Mouse (Mus musculus): ENCODE data around the gene Cbfa2t2. TPM values are rescaled to one million over a fixed set of nuclear protein-coding genes. Genes with fewer than 3 reads are reported as not detected.

Cbfa2t2 gene
- polyA plus RNA-seq, 1 experiment from 2014 or later, result 8.4 TPM

DNA sequence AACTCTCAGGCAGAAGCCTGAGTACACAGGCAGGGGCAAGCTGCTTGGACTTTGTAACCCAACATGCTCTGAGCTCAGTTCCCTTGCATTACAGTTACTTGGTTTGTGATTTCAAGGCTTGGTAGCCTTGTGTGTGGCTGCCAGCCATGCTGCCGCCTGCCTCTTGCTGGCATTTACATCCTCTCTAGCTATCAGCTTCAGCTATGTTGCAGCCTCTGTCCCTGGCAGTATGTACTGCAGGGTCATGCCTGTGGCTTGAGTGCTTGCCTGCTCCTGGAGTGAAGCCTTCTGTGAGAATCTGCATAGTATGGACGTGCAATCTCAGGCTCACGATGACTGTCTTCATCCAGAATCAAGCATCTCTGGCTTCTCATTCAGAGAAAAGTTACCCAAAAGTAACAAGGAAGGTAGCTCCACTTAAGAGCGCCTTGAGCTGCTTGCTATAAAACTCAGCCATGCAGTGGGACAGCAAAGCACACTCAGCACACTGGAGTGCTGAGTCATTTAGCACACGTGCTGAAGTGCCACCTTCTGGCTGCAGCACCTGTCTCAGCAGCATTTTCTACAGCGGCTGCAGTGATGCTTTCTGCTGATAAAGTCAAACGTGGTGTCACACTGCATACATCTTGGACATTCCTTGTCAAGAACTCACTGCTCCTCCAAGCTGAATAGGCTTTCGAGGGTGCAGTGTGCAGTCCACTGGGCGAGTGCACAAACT is 71.4 kb downstream of the Cbfa2t2 start:
- no peak overlapping the region for H3K4me3 ChIP-seq (replicated peaks)
- no peaks in the 10 kb centered on the region for H3K9me3 ChIP-seq (replicated peaks)
- peaks cover 35% of the 10 kb centered on the region for H3K36me3 ChIP-seq
- peaks cover 12% of the 10 kb centered on the region for H3K4me1 ChIP-seq (replicated peaks)
- H3K27ac ChIP-seq, result 0 out of 2 replicates have a peak overlapping the region, but pooled peaks have one; percentile 0
- no peak overlapping the region for H3K4me2 ChIP-seq
- peak overlapping the region; percentile 19; the same call in 1 of the 2 replicates for H3K9ac ChIP-seq
- peak; percentile 9 for DNase-seq
- peak; percentile 74 for ATAC-seq (ENCODE audit: low read depth)
- H3K27me3 ChIP-seq, result no peaks in the 10 kb centered on the region
- 56% methylated on average over 9 of the region's 9 CpGs for WGBS (ENCODE audit: insufficient replicate concordance)

DNA sequence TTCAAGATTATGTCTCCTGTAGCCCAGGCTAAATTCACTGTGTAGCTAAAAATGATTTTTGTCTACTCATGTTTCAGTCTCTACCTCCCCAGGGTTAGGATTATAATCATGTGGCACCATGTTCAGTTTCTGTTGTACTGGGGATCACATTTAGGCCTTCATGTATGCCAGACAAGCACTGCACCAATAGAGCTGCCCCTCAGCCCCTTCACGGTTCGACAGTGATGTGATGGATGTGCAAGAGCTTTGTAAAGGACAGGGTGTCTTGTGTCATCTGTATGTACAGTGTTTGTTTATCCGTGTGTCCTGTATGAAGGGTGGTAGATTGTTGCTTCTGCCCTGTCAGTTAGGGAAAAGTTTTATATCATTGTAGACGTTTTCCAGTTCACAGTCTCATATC is 72.2 kb downstream of the Cbfa2t2 start:
- H3K4me3 ChIP-seq (replicated peaks), result no peak overlapping the region
- H3K9ac ChIP-seq, result no peak overlapping the region
- H3K36me3 ChIP-seq, result peaks cover 33% of the 10 kb centered on the region
- H3K27me3 ChIP-seq, result no peaks in the 10 kb centered on the region
- peaks cover 12% of the 10 kb centered on the region for H3K4me1 ChIP-seq (replicated peaks)
- DNase-seq (no peak), ATAC-seq (ENCODE audit: low read depth) (no peak)
- 0 out of 2 replicates have a peak overlapping the region, but pooled peaks have one; percentile 0 for H3K27ac ChIP-seq
- WGBS (ENCODE audit: insufficient replicate concordance), result 84% methylated on average over 4 of the region's 4 CpGs
- no peaks in the 10 kb centered on the region for H3K9me3 ChIP-seq (replicated peaks)
- no peak overlapping the region for H3K4me2 ChIP-seq

- no peak for ATAC-seq (ENCODE audit: low read depth)
Measured at GRCm38 (mm10) chr2:154510141-154510540, 73.9 kb downstream of the Cbfa2t2 start.

DNA sequence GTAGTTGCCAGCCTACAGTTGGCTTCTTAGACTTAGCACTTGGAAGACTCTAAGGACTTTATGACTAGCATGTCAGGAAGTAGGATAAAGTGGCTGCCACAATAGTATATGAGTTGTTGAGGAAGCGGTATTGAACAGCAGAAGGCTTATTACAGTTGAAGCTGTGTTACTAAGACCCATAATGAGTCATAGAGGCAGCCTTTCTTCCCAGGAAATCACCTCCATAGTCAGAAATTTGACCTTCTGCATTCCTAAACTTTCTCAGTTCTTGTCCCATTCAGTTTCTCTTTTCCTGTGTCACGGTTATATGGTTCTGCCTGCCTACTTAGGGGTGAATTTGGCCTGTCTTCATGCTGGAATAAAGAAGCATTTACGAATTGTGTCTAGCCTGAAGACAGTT is 80.7 kb downstream of the Cbfa2t2 start:
- Histone ChIP-seq H3K27me3 (no peaks in the 10 kb centered on the region), H3K36me3 (peaks cover 11% of the 10 kb centered on the region), H3K9me3 (replicated peaks) (no peaks in the 10 kb centered on the region), H3K4me1 (replicated peaks) (no peaks in the 10 kb centered on the region), H3K27ac (no peak overlapping the region), H3K4me2 (no peak overlapping the region), H3K4me3 (replicated peaks) (no peak overlapping the region), H3K9ac (no peak overlapping the region)
- WGBS (ENCODE audit: insufficient replicate concordance), result 75% methylated on average over 3 of the region's 3 CpGs
- ATAC-seq (ENCODE audit: low read depth) (no peak), DNase-seq (no peak)

More at GRCm38 (mm10) chr2:154510141-154510540, 73.9 kb downstream of the Cbfa2t2 start:
- Histone ChIP-seq H3K36me3 (peaks cover 25% of the 10 kb centered on the region), H3K9me3 (replicated peaks) (no peaks in the 10 kb centered on the region), H3K27me3 (no peaks in the 10 kb centered on the region), H3K4me2 (no peak overlapping the region), H3K27ac (no peak overlapping the region), H3K4me1 (replicated peaks) (peaks cover 12% of the 10 kb centered on the region), H3K4me3 (replicated peaks) (no peak overlapping the region), H3K9ac (no peak overlapping the region)
- no peak for DNase-seq
- 86% methylated on average over 3 of the region's 3 CpGs for WGBS (ENCODE audit: insufficient replicate concordance)

GRCm38 (mm10) chr2:154517424-154517823 is 81.1 kb downstream of the Cbfa2t2 start:
- Histone ChIP-seq H3K4me2 (no peak overlapping the region), H3K4me1 (replicated peaks) (no peaks in the 10 kb centered on the region), H3K4me3 (replicated peaks) (no peak overlapping the region), H3K36me3 (peaks cover 11% of the 10 kb centered on the region), H3K27ac (no peak overlapping the region), H3K9me3 (replicated peaks) (no peaks in the 10 kb centered on the region), H3K27me3 (no peaks in the 10 kb centered on the region), H3K9ac (no peak overlapping the region)
- no peak for ATAC-seq (ENCODE audit: low read depth)
- DNase-seq, result no peak
- WGBS (ENCODE audit: insufficient replicate concordance), result 77% methylated on average over 5 of the region's 5 CpGs

GRCm38 (mm10) chr2:154521449-154521848 is 85.2 kb downstream of the Cbfa2t2 start:
- Histone ChIP-seq H3K27me3 (no peaks in the 10 kb centered on the region), H3K9ac (no peak overlapping the region), H3K36me3 (peaks cover 38% of the 10 kb centered on the region), H3K9me3 (replicated peaks) (no peaks in the 10 kb centered on the region), H3K27ac (no peak overlapping the region), H3K4me3 (replicated peaks) (no peak overlapping the region), H3K4me1 (replicated peaks) (no peaks in the 10 kb centered on the region), H3K4me2 (no peak overlapping the region)
- DNase-seq (no peak), ATAC-seq (ENCODE audit: low read depth) (no peak)

DNA sequence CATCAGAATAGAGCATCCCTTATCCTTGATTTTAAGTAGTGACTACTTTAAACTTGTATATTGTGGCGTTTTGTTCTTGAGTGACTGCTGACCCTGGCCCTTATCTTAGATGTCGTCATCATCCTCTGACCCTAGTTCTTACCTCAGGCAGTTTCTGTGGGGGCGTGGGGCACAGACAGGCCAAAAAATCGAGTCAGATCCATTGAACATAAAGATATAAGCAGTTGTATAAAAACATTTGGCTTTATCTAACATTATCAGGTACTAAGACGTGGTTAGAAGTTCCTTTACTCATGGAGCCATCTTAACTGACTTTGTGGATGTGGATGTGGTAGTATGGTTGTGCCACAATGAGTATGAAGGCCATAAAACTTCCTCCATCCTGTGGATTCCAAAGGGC is 86.1 kb downstream of the Cbfa2t2 start:
- Histone ChIP-seq H3K27ac (no peak overlapping the region), H3K36me3 (peaks cover 43% of the 10 kb centered on the region), H3K4me1 (replicated peaks) (no peaks in the 10 kb centered on the region), H3K9me3 (replicated peaks) (no peaks in the 10 kb centered on the region), H3K4me3 (replicated peaks) (no peak overlapping the region), H3K4me2 (no peak overlapping the region), H3K9ac (no peak overlapping the region), H3K27me3 (no peaks in the 10 kb centered on the region)
- DNase-seq, result no peak
- WGBS (ENCODE audit: insufficient replicate concordance), result 50% methylated on average over 5 of the region's 5 CpGs
- no peak for ATAC-seq (ENCODE audit: low read depth)

- Histone ChIP-seq H3K4me2 (no peak overlapping the region), H3K9me3 (replicated peaks) (no peaks in the 10 kb centered on the region), H3K36me3 (peaks cover 47% of the 10 kb centered on the region), H3K4me3 (replicated peaks) (no peak overlapping the region), H3K9ac (no peak overlapping the region), H3K27me3 (no peaks in the 10 kb centered on the region), H3K4me1 (replicated peaks) (0 out of 2 replicates have a peak, but pooled peaks cover under 1% of the 10 kb centered on the region), H3K27ac (no peak overlapping the region)
- WGBS (ENCODE audit: insufficient replicate concordance), result 87% methylated on average over 2 of the region's 2 CpGs
- ATAC-seq (ENCODE audit: low read depth), result no peak
- no peak for DNase-seq
Measured at GRCm38 (mm10) chr2:154525285-154525684, 89.0 kb downstream of the Cbfa2t2 start.

DNA sequence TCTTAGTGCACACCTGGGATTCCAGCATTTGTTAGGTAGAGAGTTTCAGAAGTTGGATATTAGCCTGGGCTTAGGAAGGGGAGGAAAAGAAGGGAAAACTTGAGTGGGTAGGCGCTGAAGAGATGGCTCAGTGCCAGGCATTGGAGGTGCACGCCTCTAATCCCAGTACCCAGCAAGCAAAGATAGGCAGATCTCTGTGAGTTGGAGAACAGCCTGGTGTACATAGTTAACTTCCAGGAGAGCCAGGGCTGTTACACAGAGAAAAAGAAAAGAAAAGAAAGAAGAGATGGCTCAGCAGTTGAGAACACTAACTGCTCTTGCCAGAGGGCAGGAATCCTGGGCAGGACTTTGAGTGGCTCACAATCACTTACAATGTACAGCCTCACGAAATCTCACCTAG is 90.2 kb downstream of the Cbfa2t2 start:
- DNase-seq, result no peak
- H3K4me3 ChIP-seq (replicated peaks), result no peak overlapping the region
- WGBS (ENCODE audit: insufficient replicate concordance), result 76% methylated on average over 3 of the region's 3 CpGs
- no peak overlapping the region for H3K27ac ChIP-seq
- no peak overlapping the region for H3K9ac ChIP-seq
- H3K9me3 ChIP-seq (replicated peaks), result no peaks in the 10 kb centered on the region
- no peaks in the 10 kb centered on the region for H3K27me3 ChIP-seq
- 0 out of 2 replicates have a peak, but pooled peaks cover 7% of the 10 kb centered on the region for H3K4me1 ChIP-seq (replicated peaks)
- no peak overlapping the region for H3K4me2 ChIP-seq
- no peak for ATAC-seq (ENCODE audit: low read depth)
- peaks cover 55% of the 10 kb centered on the region for H3K36me3 ChIP-seq

GRCm38 (mm10) chr2:154532888-154533287 is 96.6 kb downstream of the Cbfa2t2 start:
- no peak for ATAC-seq (ENCODE audit: low read depth)
- no peaks in the 10 kb centered on the region for H3K27me3 ChIP-seq
- H3K9me3 ChIP-seq (replicated peaks), result no peaks in the 10 kb centered on the region
- no peak for DNase-seq
- H3K9ac ChIP-seq, result no peak overlapping the region
- no peak overlapping the region for H3K4me2 ChIP-seq
- H3K36me3 ChIP-seq, result peaks cover 53% of the 10 kb centered on the region
- H3K4me3 ChIP-seq (replicated peaks), result no peak overlapping the region
- WGBS (ENCODE audit: insufficient replicate concordance), result 54% methylated on average over 3 of the region's 3 CpGs
- no peak overlapping the region for H3K27ac ChIP-seq
- peaks cover 13% of the 10 kb centered on the region for H3K4me1 ChIP-seq (replicated peaks)

DNA sequence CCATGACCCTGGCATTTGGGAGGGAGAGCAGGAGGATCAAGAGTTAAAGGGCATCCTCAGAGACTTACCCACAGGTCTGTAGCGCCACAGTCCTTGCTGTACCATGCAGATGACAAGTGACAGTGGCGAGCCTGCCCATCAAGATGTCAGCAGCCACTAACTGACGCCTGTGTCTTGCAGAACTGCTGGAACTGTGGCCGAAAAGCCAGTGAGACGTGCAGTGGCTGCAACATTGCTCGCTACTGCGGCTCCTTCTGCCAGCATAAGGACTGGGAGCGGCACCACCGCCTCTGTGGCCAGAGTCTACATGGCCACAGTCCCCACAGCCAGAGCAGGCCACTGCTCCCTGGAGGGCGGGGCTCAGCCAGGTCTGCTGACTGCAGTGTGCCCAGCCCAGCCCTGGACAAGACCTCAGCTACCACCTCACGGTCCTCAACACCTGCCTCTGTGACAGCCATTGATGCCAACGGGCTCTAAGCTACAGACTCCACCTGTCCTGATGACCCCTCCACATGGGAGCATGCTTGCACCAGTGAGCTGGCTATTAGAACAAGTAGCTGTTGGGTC is 98.5 kb downstream of the Cbfa2t2 start:
- DNase-seq (no peak), ATAC-seq (ENCODE audit: low read depth) (no peak)
- H3K4me2 ChIP-seq, result no peak overlapping the region
- no peak overlapping the region for H3K4me3 ChIP-seq (replicated peaks)
- H3K27me3 ChIP-seq, result no peaks in the 10 kb centered on the region
- H3K9me3 ChIP-seq (replicated peaks), result no peaks in the 10 kb centered on the region
- 87% methylated on average over 12 of the region's 12 CpGs for WGBS (ENCODE audit: insufficient replicate concordance)
- peaks cover 45% of the 10 kb centered on the region for H3K36me3 ChIP-seq
- peaks cover 21% of the 10 kb centered on the region for H3K4me1 ChIP-seq (replicated peaks)
- H3K27ac ChIP-seq, result no peak overlapping the region
- H3K9ac ChIP-seq, result no peak overlapping the region

DNA sequence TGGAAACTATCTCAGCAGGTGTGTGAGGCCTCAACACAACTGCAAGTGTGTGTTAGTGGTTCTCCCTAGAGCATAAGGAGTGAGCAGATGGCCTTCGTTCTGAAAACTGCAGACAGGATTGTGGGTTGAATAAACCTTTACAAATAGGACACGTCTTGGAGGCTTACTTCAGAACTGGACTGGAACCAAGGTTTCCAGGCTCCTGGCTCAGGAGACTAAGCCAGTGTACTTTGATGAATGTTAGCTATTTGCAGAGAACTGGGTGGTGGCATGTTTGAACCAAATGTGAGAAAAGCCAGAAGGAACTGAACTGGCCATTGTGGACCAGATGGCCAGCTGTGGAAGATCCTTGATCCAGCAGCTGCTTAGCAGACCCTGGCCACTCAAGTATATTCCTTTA is 102.0 kb downstream of the Cbfa2t2 start:
- H3K9me3 ChIP-seq (replicated peaks), result no peaks in the 10 kb centered on the region
- H3K9ac ChIP-seq, result no peak overlapping the region
- 67% methylated on average over 2 of the region's 2 CpGs for WGBS (ENCODE audit: insufficient replicate concordance)
- H3K4me3 ChIP-seq (replicated peaks), result no peak overlapping the region
- peaks cover 35% of the 10 kb centered on the region for H3K36me3 ChIP-seq
- no peak for ATAC-seq (ENCODE audit: low read depth)
- H3K4me1 ChIP-seq (replicated peaks), result peaks cover 8% of the 10 kb centered on the region
- no peak for DNase-seq
- H3K27ac ChIP-seq, result no peak overlapping the region
- H3K27me3 ChIP-seq, result no peaks in the 10 kb centered on the region
- H3K4me2 ChIP-seq, result no peak overlapping the region
